Mouse (Mus musculus): ENCODE measurements around the gene Kifc5b. TPM values are rescaled to one million over a fixed set of nuclear protein-coding genes. Genes with fewer than 3 reads are reported as not detected.
A peak's percentile ranks its signal among the peaks of the same experiment; 100 is the strongest.

The Kifc5b gene
- polyA plus RNA-seq, 1 experiment from 2014 or later: 5.9 TPM

DNA sequence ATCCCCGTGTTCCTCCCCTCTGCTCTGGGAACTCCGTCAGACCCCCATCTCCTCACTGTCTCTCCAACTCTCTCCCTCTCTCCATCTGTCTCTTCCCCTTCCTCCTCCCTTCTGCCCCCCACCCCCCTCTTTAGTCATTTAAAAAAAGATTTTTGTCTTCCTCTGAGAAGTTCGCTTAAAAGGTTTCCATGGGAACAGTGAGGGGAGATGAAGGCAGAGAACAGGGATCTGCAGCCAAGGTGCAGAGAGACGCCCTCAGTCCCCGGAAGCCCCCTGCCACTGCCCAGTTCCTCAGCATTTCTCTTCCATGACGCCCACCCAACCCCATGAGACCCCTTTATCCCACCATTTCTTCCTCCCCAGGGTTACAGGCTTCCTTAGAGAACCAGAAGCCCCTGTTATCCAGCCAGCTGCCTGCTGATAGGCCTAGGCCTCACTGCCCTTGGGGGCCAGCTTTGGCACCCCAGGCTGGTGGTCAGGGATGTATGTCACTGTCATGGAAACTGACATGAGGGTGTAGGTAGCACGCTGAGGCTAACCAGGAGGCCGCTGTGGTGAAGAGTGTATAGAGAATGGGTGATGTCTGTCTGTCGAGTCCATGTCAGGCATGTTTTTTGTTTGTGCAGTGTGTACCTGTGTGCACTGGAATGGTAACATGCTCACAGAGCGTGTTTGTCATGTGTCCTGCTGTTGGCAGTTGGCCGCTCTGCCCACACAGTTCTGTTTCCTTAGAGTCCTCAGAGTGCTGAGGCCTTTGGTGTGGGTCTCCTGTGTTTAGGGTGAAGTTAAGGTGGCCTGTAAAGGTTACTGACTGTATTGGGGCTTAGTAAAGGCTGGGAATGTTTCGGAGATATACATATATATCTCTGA is 30.6 kb downstream of the Kifc5b start:
- 25% methylated on average over 12 of the region's 12 CpGs for WGBS
- ATAC-seq (ENCODE audit: low FRiP score): no peak
- H3K9ac ChIP-seq (ENCODE audit: low read depth, low read length): 0 out of 2 replicates have a peak overlapping the region, but pooled peaks have one; percentile 73
- H3K27me3 ChIP-seq (ENCODE audit: control insufficient read depth, insufficient read depth, low read length): no peaks in the 10 kb centered on the region
- no peaks in the 10 kb centered on the region for H3K9me3 ChIP-seq (ENCODE audit: control insufficient read depth, low read length)
- no peaks in the 10 kb centered on the region for H3K36me3 ChIP-seq (ENCODE audit: control insufficient read depth, insufficient read depth, low read length)
- peak; percentile 30 for DNase-seq (ENCODE audit: low spot score)
- peak overlapping the region; percentile 77 for H3K27ac ChIP-seq (ENCODE audit: low read depth, low read length)
- peaks cover 41% of the 10 kb centered on the region for H3K4me1 ChIP-seq (replicated peaks; ENCODE audit: control insufficient read depth, insufficient read depth, low read length)
- H3K4me3 ChIP-seq (ENCODE audit: low read depth, low read length): peak overlapping the region; percentile 43; the same call in 1 of the 2 replicates
- H3K4me2 ChIP-seq (replicated peaks; ENCODE audit: low read depth, low read length): peak overlapping the region; percentile 78

DNA sequence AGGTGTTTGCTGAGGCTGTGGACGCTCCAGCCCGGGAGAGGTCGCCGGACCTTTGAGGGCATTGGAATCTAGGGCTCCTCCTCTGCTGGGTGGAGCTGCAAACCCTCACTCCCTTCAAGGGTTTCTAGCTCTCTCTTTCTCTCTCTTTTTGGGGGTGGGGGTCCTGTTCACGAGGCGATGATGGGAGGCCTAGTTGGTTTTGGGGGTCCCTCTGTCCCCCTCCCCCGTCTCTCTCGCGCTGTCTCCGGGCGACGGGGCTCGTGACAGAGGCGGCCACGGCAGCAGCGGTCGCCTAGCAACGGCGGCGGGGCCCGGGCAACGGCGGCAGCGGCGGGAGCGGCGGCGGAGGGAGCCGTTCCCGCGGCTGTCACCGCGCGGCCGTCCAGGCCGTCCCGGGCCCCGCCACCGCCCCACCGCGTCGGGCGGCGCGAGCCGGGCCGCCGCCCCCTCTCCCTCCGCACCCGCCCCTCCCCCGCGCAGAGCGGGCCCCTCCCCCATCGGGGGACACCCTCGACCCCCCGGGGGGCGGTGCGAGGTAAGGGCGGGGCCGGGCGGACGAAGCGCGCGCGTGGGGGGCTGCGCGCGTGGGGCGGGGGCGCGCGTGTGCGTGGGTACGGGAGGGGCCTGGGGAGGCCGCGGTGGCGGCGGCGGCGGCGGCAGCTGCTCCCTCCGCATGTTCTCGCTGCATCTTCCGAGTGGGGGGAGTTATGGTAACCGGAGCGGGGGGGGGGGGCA is 31.6 kb downstream of the Kifc5b start:
- H3K4me1 ChIP-seq (replicated peaks; ENCODE audit: control insufficient read depth, insufficient read depth, low read length): peaks cover 45% of the 10 kb centered on the region
- H3K27me3 ChIP-seq (ENCODE audit: control insufficient read depth, insufficient read depth, low read length): no peaks in the 10 kb centered on the region
- ATAC-seq (ENCODE audit: low FRiP score): 0 out of 2 replicates have a peak, but pooled peaks have one; percentile 10
- H3K36me3 ChIP-seq (ENCODE audit: control insufficient read depth, insufficient read depth, low read length): no peaks in the 10 kb centered on the region
- no peaks in the 10 kb centered on the region for H3K9me3 ChIP-seq (ENCODE audit: control insufficient read depth, low read length)
- WGBS: under 1% methylated on average over 46 of the region's 87 CpGs
- H3K27ac ChIP-seq (ENCODE audit: low read depth, low read length): peak overlapping the region; percentile 87
- H3K9ac ChIP-seq (ENCODE audit: low read depth, low read length): peak overlapping the region; percentile 89
- peak overlapping the region; percentile 68 for H3K4me3 ChIP-seq (ENCODE audit: low read depth, low read length)
- peak; percentile 77 for DNase-seq (ENCODE audit: low spot score)
- peak overlapping the region; percentile 100 for H3K4me2 ChIP-seq (replicated peaks; ENCODE audit: low read depth, low read length)

DNA sequence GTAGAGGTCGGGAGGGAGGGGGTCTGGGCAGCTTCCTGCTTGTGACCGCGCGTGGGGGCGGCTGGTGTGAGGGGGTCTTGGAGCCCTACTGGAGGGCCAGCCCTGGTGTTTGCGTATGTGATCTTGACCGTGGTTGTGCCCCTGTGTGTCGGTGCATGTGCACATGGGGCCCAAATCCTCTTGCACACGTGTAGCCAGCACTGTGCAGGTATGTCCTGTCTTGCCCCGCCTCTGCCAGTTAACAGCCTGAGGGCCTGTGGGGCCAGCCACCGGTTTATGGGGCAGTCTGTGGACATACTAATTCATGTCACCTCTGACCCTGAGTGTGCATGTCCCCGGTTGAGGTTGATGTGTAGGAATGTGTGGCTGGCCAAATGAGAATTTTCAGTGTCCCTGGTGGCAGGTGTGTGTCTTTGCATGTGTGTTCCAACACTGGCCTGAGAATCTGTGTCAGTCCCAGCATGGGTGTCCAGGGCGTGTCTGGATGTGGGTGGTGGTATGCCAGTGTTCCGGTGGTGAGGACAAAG is 32.2 kb downstream of the Kifc5b start:
- 10% methylated on average over 9 of the region's 14 CpGs for WGBS
- Histone ChIP-seq H3K4me1 (replicated peaks; ENCODE audit: control insufficient read depth, insufficient read depth, low read length) (peaks cover 50% of the 10 kb centered on the region), H3K9ac (ENCODE audit: low read depth, low read length) (peak overlapping the region; percentile 89), H3K27me3 (ENCODE audit: control insufficient read depth, insufficient read depth, low read length) (no peaks in the 10 kb centered on the region), H3K4me3 (ENCODE audit: low read depth, low read length) (peak overlapping the region; percentile 68), H3K4me2 (replicated peaks; ENCODE audit: low read depth, low read length) (peak overlapping the region; percentile 100), H3K36me3 (ENCODE audit: control insufficient read depth, insufficient read depth, low read length) (no peaks in the 10 kb centered on the region), H3K9me3 (ENCODE audit: control insufficient read depth, low read length) (no peaks in the 10 kb centered on the region), H3K27ac (ENCODE audit: low read depth, low read length) (peak overlapping the region; percentile 87)
- ATAC-seq (ENCODE audit: low FRiP score) (peak; percentile 23; the same call in 1 of the 2 replicates), DNase-seq (ENCODE audit: low spot score) (peak; percentile 56)

DNA sequence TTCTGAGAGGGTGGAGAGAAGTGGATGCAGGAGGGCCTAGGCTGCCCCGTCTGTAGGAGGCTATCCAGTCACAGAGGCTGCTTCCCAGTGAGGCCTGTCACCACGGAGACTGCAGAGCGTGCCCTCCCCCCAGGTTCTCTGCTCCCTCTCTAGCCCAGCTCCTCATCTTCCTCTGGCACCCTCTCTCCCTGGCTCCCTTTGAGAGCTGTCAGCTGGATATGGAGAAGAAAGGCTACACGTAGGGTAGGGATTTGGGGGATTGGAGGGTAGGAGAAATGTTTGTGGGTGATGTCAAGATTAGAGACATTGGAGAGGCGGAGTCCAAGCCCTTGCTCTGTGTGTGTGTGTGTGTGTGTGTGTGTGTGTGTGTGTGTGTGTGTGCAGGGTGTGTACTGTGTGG is 33.0 kb downstream of the Kifc5b start:
- Histone ChIP-seq H3K36me3 (ENCODE audit: control insufficient read depth, insufficient read depth, low read length) (no peaks in the 10 kb centered on the region), H3K4me2 (replicated peaks; ENCODE audit: low read depth, low read length) (peak overlapping the region; percentile 100; the same call in 1 of the 2 replicates), H3K27me3 (ENCODE audit: control insufficient read depth, insufficient read depth, low read length) (no peaks in the 10 kb centered on the region), H3K9ac (ENCODE audit: low read depth, low read length) (0 out of 2 replicates have a peak overlapping the region, but pooled peaks have one; percentile 89), H3K27ac (ENCODE audit: low read depth, low read length) (peak overlapping the region; percentile 87; the same call in 1 of the 2 replicates), H3K4me1 (replicated peaks; ENCODE audit: control insufficient read depth, insufficient read depth, low read length) (peaks cover 50% of the 10 kb centered on the region), H3K9me3 (ENCODE audit: control insufficient read depth, low read length) (no peaks in the 10 kb centered on the region), H3K4me3 (ENCODE audit: low read depth, low read length) (peak overlapping the region; percentile 68; the same call in 1 of the 2 replicates)
- DNase-seq (ENCODE audit: low spot score) (no peak), ATAC-seq (ENCODE audit: low FRiP score) (no peak)
- 33% methylated on average over 5 of the region's 5 CpGs for WGBS

DNA sequence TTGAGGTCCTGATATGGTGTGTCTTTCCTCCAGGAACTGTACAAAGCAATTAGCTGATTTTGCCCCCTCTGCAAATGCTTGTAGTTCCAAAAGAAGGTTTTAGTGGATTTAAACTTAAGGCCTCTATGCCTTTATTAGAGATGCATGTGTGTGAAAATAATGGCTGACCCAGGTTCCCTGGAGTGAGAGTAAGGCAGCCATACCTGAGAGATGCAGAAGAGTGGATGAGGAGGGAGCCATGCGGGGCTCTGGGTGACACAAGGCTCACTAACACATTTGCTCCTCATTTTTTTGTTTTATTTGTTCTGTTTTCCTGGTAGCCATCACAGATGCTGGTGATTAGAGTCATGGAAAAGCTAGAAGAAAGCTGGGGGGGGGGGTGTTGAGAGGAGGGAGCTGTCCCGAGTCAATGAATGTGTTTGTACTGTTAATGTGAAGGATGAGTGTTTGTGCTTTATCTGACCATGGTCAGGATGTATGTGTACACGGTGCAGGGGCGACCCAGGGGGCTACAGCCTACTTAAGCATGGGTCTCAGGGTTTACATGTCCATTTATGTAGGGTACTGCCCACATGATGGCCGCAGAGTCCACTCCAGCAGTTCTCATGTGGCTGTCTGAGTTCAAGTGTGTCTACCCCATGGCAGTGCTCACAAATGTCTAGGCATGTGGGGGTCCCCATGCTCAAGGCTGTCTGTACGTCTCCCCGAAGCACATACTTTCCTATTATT is 33.8 kb downstream of the Kifc5b start:
- peak overlapping the region; percentile 56 for H3K9ac ChIP-seq (ENCODE audit: low read depth, low read length)
- no peaks in the 10 kb centered on the region for H3K27me3 ChIP-seq (ENCODE audit: control insufficient read depth, insufficient read depth, low read length)
- no peak for DNase-seq (ENCODE audit: low spot score)
- H3K4me3 ChIP-seq (ENCODE audit: low read depth, low read length): peak overlapping the region; percentile 27
- 0 out of 2 replicates have a peak, but pooled peaks cover 2% of the 10 kb centered on the region for H3K36me3 ChIP-seq (ENCODE audit: control insufficient read depth, insufficient read depth, low read length)
- H3K9me3 ChIP-seq (ENCODE audit: control insufficient read depth, low read length): no peaks in the 10 kb centered on the region
- H3K4me2 ChIP-seq (replicated peaks; ENCODE audit: low read depth, low read length): peak overlapping the region; percentile 82
- 39% methylated on average over 7 of the region's 7 CpGs for WGBS
- peak overlapping the region; percentile 74 for H3K27ac ChIP-seq (ENCODE audit: low read depth, low read length)
- H3K4me1 ChIP-seq (replicated peaks; ENCODE audit: control insufficient read depth, insufficient read depth, low read length): peaks cover 50% of the 10 kb centered on the region
- ATAC-seq (ENCODE audit: low FRiP score): no peak

DNA sequence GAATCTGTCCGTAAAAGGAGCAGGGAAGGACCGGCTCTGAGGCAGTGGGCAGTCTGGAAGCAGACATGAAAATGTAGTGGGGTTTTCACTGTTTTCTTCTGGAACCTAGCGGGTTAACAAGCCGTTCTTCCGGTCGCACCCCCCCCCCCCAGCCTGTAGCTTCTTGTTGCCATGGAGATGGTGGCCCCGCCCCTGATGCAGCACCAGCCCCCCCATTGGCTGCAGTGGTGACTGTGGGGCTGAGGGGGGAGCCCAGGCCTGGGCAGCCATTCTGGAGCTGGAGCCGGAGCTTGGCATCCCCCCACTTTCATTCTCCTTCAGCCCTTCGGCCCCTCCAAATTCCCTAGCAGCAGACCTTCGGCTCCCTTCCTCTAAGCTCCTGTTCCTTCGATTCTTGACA is 34.5 kb downstream of the Kifc5b start:
- Histone ChIP-seq H3K27ac (ENCODE audit: low read depth, low read length) (peak overlapping the region; percentile 74), H3K36me3 (ENCODE audit: control insufficient read depth, insufficient read depth, low read length) (0 out of 2 replicates have a peak, but pooled peaks cover 2% of the 10 kb centered on the region), H3K4me3 (ENCODE audit: low read depth, low read length) (peak overlapping the region; percentile 27), H3K9ac (ENCODE audit: low read depth, low read length) (peak overlapping the region; percentile 66), H3K9me3 (ENCODE audit: control insufficient read depth, low read length) (no peaks in the 10 kb centered on the region), H3K4me1 (replicated peaks; ENCODE audit: control insufficient read depth, insufficient read depth, low read length) (peaks cover 43% of the 10 kb centered on the region), H3K27me3 (ENCODE audit: control insufficient read depth, insufficient read depth, low read length) (no peaks in the 10 kb centered on the region), H3K4me2 (replicated peaks; ENCODE audit: low read depth, low read length) (peak overlapping the region; percentile 82)
- WGBS: under 1% methylated on average over 9 of the region's 11 CpGs
- ATAC-seq (ENCODE audit: low FRiP score): peak; percentile 70
- DNase-seq (ENCODE audit: low spot score): peak; percentile 88

DNA sequence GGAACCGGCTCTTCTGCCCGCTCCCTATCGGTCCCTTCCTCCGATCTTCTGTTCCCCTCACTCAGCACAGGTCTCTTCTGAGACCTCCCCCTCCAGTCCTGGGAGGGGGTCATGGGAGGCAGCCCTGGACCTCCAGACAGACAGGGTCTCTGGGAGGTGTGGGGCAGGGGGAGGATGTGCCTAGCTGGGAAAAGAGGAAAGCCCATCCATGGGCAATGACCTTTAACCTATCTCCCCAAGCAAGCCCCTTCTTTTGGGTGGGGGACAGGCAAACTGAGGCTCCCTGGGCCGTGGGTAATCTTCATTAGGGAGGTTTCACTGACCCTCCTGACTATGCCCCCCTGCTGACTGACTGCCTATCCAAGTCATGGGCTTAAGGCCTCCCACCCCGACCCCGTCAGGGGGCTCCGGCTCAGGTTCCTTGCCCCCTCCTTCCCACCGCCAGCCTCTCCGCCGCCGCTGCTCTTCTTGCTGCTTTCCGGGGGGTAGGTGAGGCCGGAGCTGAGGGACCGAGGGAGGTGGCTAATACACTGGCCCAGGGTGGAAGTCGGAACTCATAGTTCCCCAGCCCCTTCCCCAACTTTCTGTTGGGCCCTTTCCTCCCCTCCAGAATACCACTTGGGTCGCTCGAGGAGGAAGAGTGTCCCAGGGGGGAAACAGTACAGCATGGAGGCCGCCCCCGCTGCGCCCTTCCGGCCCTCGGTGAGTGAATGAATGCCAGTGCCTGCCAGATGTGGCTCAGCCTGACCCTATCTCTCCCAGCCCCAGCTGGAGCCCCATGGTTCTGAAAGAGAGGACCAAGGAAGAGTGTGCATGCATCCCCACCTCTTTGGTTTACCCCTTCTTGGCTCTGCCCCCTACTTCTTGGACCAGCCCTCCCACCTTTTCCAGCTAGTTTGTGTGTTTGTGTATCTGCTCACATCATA is 35.3 kb downstream of the Kifc5b start:
- no peaks in the 10 kb centered on the region for H3K27me3 ChIP-seq (ENCODE audit: control insufficient read depth, insufficient read depth, low read length)
- H3K4me2 ChIP-seq (replicated peaks; ENCODE audit: low read depth, low read length): peak overlapping the region; percentile 82
- 0 out of 2 replicates have a peak, but pooled peaks have one; percentile 25 for ATAC-seq (ENCODE audit: low FRiP score)
- H3K36me3 ChIP-seq (ENCODE audit: control insufficient read depth, insufficient read depth, low read length): 0 out of 2 replicates have a peak, but pooled peaks cover 2% of the 10 kb centered on the region
- H3K4me1 ChIP-seq (replicated peaks; ENCODE audit: control insufficient read depth, insufficient read depth, low read length): peaks cover 41% of the 10 kb centered on the region
- peak; percentile 35 for DNase-seq (ENCODE audit: low spot score)
- H3K9ac ChIP-seq (ENCODE audit: low read depth, low read length): peak overlapping the region; percentile 66
- no peaks in the 10 kb centered on the region for H3K9me3 ChIP-seq (ENCODE audit: control insufficient read depth, low read length)
- H3K27ac ChIP-seq (ENCODE audit: low read depth, low read length): peak overlapping the region; percentile 74
- H3K4me3 ChIP-seq (ENCODE audit: low read depth, low read length): peak overlapping the region; percentile 27
- 3% methylated on average over 21 of the region's 23 CpGs for WGBS
